Mouse (Mus musculus) embryonic fibroblast, embryonic 13.5 days (primary cell): Measurements from ENCODE around the gene Mid1. TPM values are rescaled to one million over a fixed set of nuclear protein-coding genes. Genes with fewer than 3 reads are reported as not detected.

ENCODE experiments used
- H3K27ac ChIP-seq: 2 replicates; pipeline ENCODE4 v1.5.1; 2012; ENCODE audit warnings: low read length, control low read depth, inconsistent platforms; ENCODE audit not compliant: insufficient read depth
- H3K4me1 ChIP-seq: 2 replicates; pipeline ENCODE4 v1.6.1; 2011; ENCODE audit warnings: low read length; ENCODE audit not compliant: control insufficient read depth, insufficient read depth
- H3K4me3 ChIP-seq: 2 replicates; pipeline ENCODE4 v1.5.1; 2011; ENCODE audit warnings: mild to moderate bottlenecking, control low read depth, low read length; ENCODE audit not compliant: insufficient read depth
- CTCF ChIP-seq: IDR thresholded peaks from 2 replicates; pipeline ENCODE4 v1.5.1; 2011; ENCODE audit warnings: mild to moderate bottlenecking, control low read depth, low read length, moderate library complexity, borderline replicate concordance; ENCODE audit not compliant: insufficient read depth
- POLR2A ChIP-seq: IDR thresholded peaks from 2 replicates; pipeline ENCODE4 v1.6.1; 2011; ENCODE audit warnings: low read depth, mild to moderate bottlenecking, control low read depth, low read length, moderate library complexity
- polyA plus RNA-seq: library from polyadenylated mRNA; stranded (reverse); fragments of >200 nt; gene quantifications from 2 replicates; pipeline ENCODE4 v1.2.4, GENCODE M21; 2011; ENCODE audit warnings: low read depth; ENCODE audit not compliant: missing spikeins, insufficient read length

Gene Mid1
- 25.1 and 36.1 TPM in 2 replicates for polyA plus RNA-seq

DNA sequence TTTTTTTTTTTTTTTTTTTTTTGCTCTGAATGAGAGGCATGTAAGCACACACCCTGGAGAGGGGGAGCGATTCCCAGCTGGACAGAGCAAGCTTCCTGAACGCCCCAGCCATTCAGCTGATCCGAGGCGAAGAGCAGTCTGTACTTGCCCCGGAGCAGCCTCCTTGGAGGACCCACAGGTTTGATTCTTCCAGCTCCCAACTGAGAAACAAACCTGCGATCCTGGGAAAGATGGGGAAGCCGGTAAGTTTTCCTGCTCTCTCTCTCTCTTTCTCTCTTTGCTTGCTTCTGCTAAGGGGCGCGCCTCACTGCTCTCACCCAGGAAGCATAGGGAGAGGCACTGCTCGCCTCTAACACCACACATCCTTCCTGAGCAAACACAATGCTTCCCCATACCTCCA lies at the start of gene Mid1:
Gene Mid1 (plus strand): TSS at position 69 of the 400 bp plus-strand sequence.
- Histone ChIP-seq H3K27ac (no peak within 1 kb of the TSS), H3K4me1 (no peaks in the 10 kb centered on the region), H3K4me3 (peak within 1 kb of the TSS; percentile 48)
- no peak for TF ChIP-seq CTCF
- no peak for TF ChIP-seq POLR2A

DNA sequence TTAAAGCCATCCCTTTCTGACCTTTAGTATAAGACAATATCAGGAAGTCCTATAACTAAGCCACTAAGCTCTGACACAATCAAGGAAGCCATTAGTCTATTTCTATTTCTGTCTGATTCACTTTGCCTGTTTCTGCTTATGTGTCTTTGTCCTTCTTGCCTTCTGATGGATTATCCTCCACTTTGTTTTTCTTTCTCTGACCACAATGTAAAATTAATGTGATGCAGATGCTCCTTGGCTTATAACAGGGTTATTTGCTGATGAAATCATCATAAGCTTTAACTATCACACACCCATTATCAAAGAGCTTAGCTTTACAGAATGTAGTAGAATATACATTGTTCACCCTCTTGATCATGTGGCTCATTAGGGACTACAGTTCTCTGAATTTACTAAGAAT lies 11.9 kb upstream of the Mid1 start:
- Histone ChIP-seq H3K4me3 (no peak overlapping the region), H3K27ac (peak overlapping the region; percentile 93; the same call in 1 of the 2 replicates), H3K4me1 (no peaks in the 10 kb centered on the region)
- TF ChIP-seq CTCF, result no peak
- TF ChIP-seq POLR2A, result no peak

DNA sequence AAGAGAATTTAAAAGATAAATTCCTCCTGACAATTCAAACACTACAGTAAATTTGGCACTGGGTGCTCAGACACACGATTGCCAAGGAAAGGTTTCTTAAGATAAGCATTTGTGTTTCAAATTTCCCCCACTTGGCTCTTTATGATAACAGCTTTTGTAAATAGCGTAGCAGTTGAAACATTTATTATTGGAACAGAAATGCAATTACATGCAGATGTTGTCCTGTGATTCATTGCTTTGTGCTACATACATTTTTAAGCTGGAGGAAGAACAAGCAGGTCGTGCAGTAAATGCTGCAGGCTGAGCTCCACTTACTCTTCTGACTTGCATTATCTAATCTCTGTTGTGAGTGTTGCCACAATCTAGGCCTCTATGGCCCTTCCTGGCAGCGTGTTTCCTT lies 8.7 kb upstream of the Mid1 start:
- Histone ChIP-seq H3K27ac (no peak overlapping the region), H3K4me3 (no peak overlapping the region), H3K4me1 (no peaks in the 10 kb centered on the region)
- no peak for TF ChIP-seq POLR2A
- no peak for TF ChIP-seq CTCF

DNA sequence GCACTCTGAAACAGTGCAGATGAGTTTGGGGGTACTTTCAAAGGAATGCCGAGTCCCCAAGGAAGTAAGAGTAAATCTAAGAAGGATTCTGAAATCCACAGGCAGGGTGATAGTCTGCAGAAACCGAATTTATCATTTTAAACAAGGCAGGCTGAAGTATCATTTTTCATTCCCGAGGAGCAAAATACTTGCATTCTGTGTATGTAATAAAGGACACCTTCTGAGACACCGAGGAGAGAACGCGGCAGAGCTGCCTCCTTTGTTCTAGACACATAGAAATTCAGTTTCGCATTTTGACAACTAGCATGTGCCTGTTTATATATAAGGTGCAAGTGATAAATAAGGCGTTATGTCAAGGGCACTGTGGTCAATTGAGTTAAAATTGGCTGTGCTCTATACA lies 732 bp downstream of the Mid1 start:
- H3K4me3 ChIP-seq, result peak overlapping the region; percentile 48
- no peaks in the 10 kb centered on the region for H3K4me1 ChIP-seq
- TF ChIP-seq CTCF (no peak), POLR2A (no peak)
- H3K27ac ChIP-seq, result no peak overlapping the region

DNA sequence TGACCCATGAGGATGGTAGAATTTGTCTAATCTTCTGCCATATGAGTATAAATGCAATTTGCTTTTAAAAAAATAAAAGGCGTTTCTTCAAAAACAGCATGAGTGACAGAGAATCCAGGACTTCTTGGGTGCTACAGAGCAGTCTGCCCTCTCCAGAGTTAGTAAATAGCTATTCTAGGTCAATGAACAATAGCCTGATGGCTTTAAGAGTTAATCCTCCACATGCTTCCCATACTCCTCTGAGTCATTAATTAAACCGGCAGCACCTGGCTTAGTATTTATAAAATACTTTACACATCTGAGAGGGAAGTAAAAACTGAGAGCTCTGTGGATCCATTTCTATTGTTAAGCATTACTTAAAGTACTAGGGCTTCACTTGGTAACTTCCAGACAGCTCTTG lies 6.2 kb downstream of the Mid1 start:
- Histone ChIP-seq H3K4me1 (no peaks in the 10 kb centered on the region), H3K27ac (peak overlapping the region; percentile 18; the same call in 1 of the 2 replicates), H3K4me3 (no peak overlapping the region)
- TF ChIP-seq POLR2A (no peak), CTCF (no peak)

DNA sequence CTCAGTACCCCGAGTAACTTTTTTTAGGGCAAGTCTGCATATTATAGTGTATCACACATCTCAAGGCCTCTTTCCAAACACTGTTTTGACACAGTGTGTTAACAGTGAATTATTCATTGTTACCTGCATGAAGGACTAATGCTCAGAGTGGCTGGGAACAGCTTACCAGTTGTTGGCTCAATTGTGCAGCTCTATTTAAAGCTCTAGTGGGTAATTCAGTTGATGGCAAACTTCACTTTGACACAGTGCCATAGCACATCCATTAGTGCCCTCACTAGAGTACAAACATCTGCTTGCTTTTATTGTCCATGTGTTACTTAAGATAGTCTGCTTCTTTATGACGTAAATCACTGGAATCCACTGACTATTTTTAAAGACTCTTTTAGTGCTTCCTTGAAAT lies 6.7 kb downstream of the Mid1 start:
- TF ChIP-seq POLR2A (no peak), CTCF (no peak)
- Histone ChIP-seq H3K4me3 (no peak overlapping the region), H3K4me1 (no peaks in the 10 kb centered on the region), H3K27ac (peak overlapping the region; percentile 18; the same call in 1 of the 2 replicates)

DNA sequence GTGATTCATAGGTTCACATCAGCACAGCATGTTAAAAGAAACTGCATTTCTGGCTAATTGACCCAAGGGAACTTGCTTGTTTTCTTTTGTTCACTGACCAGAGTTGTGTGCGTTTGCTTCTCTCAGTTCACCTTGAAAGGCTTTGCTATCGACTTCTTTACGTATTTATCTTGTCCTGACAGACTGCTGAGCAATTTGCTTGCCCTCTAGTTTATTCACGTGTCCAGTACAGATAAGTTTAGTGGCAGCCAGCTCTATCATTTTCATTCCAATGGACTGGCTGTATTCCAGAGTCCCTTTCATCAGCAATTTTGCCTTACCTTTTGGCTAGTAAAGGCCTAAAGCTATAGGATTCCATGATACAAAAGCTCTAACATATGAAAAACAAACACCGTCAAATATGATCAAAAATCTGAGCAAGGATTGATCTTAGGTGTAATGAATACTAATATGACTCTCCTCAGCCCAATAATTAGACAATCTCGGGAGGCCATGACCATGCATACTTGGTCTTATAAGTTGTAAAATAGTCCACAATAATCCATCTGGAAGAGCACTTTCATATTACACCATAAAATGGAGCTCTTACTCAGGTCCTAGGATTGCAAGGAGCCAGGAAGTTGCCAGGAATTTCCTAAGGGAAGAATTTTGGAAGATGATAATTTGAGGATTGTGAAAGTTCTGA lies 7.4 kb downstream of the Mid1 start:
- TF ChIP-seq CTCF (no peak), POLR2A (no peak)
- no peaks in the 10 kb centered on the region for H3K4me1 ChIP-seq

DNA sequence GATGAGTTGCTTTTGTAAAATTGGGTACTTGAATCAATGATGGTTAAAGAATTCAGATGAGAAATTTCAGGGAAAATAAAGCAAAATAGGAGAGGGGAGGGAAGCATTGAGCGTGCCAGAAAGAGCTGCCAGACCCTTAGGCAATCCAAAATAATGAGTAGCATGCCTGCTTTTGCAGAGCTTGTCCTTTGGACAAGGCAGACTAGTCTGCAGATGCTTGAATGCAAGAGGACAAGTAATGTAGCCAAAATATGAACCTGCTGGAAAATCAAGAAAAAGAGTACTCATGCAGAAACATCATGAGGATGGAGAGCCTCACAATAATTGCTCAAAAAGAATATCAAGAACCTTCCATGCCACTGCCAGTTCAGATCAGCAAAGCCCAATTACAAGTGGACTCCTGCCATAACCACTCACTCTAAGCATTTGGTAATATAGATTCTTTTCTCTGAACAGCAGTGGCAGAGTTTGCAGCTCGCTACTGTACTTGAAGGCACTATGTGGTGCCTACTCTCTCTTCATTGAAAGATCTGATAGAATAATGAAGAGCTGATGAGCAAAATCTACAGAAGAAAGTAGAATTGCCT lies 19.1 kb downstream of the Mid1 start:
- TF ChIP-seq CTCF (no peak), POLR2A (no peak)
- no peak overlapping the region for H3K27ac ChIP-seq
- H3K4me3 ChIP-seq, result no peak overlapping the region
- H3K4me1 ChIP-seq, result no peaks in the 10 kb centered on the region

More for the DNA sequence above, 7.4 kb downstream of the Mid1 start:
- H3K4me3 ChIP-seq, result no peak overlapping the region
- H3K27ac ChIP-seq, result peak overlapping the region; percentile 65; the same call in 1 of the 2 replicates

DNA sequence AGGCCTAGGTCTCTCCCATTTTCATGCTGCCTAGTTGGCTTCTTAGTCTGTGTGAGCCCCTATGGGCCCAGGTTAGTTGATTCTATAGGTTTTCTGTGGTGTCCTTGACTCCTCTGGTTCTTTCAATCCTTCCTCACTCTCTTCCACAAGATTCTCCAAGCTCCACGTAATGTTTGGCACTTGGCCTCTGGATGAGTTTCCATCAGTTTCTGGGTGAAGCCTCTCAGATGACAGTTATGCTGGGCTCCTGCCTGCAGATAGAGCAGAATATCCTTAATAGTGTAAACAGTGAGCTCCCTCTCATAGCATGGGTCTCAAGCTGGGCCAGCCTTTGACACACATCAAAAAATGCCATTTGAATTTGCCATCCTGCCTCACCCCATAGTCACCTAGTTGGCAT lies 38.5 kb downstream of the Mid1 start:
- no peak for TF ChIP-seq CTCF
- no peak for TF ChIP-seq POLR2A
- Histone ChIP-seq H3K4me3 (no peak overlapping the region), H3K27ac (no peak overlapping the region), H3K4me1 (no peaks in the 10 kb centered on the region)

DNA sequence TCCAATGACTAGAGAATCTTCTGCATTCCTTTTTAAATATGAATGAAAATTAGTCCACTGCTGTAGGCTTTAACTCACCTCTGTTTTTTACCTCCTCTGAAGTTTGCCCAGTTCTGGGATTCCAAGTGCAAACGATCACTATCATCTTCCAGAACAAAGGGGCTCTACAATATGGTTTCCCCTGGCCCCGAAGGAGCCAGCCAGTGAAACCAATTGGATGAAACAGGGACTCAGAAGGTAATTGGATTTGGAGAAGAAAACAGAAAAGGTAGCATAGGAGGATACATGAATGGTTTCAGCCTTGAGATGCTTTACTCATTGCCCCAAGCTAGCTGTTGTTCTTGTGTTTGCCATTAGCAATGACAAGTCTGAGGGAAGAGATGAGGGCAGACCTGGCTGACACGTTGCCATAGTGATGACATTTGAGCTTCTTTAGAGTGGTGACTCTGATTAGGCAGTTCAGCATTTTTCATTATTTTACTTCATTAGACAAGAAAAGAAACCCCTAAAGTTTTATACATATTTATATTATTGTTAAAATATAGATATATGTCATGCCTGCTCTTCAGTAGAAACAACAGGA lies 50.5 kb downstream of the Mid1 start:
- Histone ChIP-seq H3K27ac (no peak overlapping the region), H3K4me1 (no peaks in the 10 kb centered on the region), H3K4me3 (no peak overlapping the region)
- TF ChIP-seq POLR2A (no peak), CTCF (no peak)

DNA sequence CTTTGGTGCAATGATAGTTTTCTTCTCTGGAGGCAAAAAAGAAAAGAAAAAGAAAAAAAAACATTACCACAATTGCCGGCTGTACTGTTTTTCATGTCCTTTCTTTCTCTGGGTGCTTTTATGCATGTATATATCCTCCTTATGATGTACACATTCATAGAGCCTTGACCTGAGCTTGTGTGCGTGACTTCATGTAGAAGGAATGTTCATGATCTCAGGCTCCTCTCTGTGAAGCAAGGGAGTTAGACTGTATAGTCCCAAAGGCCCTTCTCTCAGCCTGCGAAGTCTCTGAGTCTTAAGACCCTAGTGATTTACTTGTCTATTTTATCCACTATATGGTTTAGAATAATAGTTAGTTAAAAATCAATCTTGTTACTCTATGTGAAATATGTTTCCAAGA lies 73.0 kb downstream of the Mid1 start:
- TF ChIP-seq CTCF (no peak), POLR2A (no peak)
- H3K27ac ChIP-seq, result no peak overlapping the region
- no peaks in the 10 kb centered on the region for H3K4me1 ChIP-seq
- H3K4me3 ChIP-seq, result no peak overlapping the region
